Mouse (Mus musculus) c-Kit-negative CD71-positive TER-119-positive erythroid progenitor cells, embryonic 14.5 days (primary cell): ENCODE data around the gene Smpd1.
A peak's percentile ranks its signal among the peaks of the same experiment; 100 is the strongest.

Experiments used
- DNase-seq: peaks from one replicate; pipeline ENCODE4 v3.0.0-alpha.2; 2013; ENCODE audit warnings: low read depth, low spot score

Smpd1 gene

DNA sequence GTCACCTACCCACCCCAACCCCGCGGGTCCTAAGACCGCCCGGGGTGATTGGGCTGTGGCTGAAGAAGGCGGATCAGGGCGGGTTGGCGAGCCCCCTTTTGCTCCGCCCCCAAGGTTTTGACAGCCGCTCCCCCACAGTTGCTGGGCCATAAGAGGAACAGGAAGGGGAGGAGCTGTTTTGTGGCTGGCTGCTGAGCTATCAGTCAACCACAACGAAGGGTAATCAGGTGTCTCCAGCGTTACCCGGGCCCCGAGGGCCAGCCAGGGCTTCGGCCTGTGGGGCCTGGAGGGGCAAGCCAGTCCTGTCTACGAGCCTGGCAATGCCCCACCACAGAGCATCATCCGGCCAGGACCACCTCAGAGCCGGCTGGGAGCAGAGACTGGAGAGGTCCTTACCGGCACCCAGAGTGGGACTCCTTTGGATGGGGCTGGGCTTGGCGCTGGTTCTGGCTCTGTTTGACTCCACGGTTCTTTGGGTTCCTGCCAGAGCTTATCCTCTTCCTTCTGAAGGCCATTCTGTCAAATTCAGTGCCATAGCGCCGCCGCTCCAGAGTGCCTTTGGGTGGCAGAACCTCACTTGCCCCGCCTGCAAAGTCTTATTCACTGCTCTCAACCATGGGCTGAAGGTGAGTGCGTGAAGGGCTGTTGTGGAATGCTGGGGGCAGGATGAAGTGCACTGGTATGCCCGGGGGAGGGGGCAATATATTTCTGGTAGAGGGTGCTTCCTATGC is at the start of gene Smpd1:
TSS of gene Smpd1 (plus strand) at position 149 of the 731 bp plus-strand sequence.
- peak; percentile 71 for DNase-seq

DNA sequence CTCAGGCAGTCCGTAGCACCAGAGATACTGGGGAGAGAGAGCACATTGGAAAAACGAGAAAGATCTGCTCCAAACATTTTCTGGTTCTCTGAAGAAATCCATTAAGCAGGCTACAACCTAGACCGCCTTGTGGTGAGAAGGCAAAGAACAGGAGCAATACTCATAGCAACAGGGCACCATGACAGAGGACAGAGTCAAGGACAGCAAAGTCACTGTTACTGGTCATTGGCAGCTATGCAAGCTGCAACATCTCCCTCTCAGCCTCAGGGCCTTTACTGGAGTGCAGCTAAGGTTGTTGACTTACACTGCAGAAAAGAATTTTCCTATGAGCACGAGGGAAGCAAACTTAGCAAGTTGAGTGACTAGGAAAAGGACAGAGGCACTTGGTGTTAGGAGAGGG is 46.9 kb upstream of the Smpd1 start:
- no peak for DNase-seq

DNA sequence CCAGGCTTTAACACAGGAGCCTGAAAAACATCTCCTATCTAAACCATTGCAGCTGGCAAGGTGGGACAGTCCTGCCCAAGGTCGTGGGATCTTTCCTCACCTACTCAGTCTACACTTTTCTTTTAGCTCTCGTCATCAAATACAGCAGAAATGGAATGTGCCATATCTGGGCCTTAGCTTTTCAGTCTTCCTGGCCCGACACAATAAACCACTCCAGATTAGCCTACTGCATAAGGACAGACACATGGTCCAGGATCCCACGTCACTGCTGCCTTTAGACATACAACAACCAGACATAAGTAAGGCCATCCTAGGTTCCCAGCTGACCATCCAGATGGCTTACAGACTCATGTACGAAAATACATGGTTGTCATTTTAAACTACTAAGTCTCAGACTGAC is 44.0 kb upstream of the Smpd1 start:
- no peak for DNase-seq

DNA sequence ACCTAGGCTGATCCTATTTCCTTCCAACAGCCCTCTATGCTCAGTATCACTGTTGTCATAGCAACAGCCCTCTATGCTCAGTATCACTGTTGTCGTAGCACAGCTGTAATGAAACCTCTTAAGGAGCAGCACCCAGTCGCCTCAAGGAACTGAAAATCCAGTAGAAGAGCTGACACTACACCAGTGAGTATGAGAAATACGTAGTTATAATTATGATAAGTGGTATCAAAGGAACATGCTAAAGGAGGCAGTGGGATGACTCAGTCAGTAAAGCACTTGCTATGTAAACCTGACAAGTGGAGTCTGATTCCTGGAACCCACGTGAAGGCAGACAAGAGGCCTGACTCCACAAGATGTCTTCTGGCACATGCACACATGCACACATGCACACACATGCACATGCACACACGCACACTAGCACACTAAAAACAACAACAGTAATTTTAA is 40.3 kb upstream of the Smpd1 start:
- no peak for DNase-seq

DNA sequence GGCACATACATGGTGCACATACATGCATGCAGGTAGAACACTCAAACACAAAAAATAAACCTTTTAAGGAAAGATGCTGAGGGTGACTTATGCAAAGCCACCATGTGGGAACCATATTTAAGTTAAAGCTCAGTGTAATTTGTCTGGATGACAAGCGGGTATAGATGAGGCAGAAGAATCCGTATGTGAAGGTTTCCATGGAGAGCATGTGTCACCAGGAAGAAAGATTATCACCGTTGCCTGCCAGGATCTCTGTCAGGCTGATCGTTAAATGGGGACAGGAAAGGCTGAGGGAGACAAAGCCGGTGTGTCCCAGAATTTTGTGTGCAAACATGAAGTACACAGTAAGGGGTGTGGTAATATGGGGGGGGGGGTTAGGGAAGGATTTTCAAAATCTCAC is 39.6 kb upstream of the Smpd1 start:
- DNase-seq, result no peak

DNA sequence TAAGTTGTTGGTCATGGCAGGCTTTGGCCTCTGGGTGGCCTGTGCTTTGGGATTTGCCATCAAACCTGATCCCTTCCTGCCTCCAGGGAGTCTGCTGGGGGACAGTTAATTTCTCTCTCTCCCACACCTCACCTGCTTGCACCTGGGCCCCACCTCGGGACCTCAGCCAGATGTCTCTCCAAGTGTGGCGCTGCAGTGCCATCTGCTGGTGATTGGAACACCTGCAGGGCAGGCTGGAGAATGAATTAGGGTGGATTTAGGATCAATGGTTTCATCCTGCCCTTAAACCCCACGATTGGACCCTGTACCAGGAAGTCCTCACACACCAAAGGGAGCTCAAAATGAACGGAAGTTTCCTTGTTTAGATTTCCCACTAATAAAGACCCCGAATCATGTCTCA is 39.0 kb upstream of the Smpd1 start:
- DNase-seq, result no peak

DNA sequence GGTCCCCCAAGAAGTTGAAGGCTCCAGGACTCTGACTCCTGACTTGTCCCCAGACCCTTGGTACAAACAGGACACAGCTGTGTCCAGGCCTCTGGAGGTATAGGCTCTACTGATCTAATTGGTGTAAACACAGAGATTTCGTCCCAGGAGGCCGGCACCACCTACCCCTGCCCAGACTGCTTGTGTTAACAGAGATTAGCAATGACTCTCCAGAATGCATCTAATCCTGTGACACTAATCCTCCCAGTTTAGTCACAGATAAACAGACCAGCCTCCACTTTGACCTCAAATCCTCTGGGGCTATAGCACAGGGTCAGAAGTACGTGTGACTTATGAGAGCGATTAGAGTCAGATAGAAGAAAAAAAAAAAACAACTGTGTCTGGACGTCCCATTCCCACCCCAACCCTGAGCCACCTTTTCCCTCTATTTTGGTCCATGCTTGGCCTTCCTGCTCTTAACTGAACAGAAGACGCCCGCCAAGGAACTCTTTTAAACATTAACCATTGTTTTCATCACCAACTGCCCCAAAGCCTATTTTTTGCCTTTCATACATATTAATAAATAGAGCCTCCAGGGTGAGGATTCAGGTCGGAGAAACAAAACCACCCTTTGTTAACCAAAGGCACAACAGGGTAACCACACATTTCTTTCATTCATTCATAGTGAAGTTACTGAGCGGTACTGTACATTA is 37.3 kb upstream of the Smpd1 start:
- DNase-seq, result no peak

DNA sequence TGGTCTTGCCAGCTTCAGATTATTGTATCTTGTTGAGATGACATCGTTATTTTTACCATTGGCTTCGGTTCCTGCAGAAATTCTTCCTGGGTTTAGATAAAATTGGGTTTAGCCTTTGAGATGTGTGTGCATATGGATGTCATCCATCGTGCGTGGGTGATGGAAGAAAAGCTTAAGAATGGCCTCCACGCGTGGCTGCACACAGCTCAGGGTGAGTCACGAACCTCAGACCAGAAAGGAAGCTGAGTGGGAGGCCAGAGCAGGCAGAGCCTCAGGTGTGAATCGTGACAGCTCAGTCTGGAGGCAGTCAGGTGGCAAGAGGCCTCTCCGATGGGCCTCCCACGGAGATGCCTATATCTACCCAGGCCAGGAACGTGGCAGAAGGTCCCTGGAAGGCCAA is 34.8 kb upstream of the Smpd1 start:
- no peak for DNase-seq

DNA sequence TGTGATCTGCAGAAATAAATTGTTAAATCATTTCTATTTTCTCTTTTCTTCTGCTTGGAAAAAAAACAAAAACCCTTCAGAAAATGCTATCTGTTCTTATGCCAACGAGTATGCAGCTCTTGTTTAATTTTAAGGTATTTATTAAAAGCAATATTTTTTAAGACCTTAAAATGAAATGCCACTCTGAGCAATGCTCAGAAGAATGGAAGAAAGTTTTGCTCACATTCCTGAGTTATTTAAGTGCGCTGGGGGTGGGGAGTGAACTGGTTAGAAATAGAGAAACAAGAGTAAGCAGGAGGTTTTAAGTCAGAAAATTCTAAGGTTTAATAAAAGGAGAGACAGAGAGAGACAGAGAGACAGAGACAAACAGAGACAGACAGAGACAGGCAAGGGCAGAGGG is 34.4 kb upstream of the Smpd1 start:
- no peak for DNase-seq

DNA sequence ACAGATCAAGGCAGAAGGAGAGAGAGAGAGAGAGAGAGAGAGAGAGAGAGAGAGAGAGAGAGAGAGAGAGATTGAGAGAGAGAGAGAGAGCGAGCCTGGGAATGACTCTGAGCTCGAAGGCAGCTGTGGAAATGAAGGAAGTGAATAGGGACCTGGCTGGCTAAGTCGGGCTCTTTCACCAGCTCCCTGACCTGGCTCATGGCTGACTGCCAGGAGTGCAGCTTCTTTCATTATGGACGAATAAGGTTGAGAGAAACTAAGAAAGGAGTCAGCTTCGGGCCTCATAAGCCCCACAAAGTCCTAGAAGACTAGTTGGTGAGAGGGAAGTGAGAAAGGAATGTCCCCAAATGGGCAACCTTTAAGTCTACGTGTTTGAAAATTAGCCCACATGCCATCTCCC is 34.0 kb upstream of the Smpd1 start:
- DNase-seq, result no peak

DNA sequence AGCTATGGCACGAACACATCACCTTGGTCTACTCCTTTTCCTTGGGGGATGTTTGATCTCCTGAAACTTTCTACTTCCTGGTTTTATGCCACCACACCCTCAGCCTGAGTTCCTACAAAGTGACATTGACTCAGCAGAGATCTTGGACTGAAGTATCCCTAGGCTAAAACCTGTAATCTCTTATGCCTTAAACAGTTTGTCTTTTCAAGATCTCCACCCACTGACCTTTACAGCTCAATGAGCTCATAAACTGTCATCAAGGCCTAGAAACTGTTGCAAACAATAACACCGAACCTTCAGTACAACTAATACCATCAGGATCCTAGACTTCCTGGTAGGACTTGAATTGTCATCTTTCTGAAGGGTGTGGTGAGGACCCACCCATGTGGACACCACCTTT is 29.9 kb upstream of the Smpd1 start:
- DNase-seq, result no peak

DNA sequence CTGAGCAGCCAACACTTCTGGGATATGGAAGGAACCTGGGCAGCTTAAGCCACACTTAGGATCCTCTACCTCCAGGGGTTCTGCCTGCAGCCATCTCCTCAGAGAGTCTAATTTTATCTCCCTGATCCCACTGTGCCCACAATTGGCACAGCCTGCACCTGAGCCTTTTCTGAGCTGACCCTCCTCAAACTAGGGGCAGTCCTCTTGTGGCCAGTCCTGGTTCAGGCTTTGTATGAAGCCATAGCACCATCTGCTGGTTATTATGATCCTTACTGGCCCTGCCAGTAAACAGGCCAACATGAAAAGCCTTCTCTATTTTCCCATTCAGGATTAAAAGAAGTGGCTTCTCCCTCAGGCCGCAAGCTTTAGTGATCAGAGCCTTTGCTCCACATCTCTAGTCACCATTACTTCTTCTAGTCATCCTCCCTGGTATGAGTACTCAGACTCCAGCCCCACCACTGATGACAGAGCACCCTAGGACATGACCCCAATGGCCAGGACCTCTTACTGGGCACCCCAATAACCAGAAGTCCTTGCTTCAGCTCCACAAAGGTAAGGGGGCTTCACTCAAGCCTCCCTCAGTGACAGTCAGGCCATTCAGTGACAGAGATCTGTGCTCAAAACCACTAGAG is 26.7 kb upstream of the Smpd1 start:
- DNase-seq, result no peak

DNA sequence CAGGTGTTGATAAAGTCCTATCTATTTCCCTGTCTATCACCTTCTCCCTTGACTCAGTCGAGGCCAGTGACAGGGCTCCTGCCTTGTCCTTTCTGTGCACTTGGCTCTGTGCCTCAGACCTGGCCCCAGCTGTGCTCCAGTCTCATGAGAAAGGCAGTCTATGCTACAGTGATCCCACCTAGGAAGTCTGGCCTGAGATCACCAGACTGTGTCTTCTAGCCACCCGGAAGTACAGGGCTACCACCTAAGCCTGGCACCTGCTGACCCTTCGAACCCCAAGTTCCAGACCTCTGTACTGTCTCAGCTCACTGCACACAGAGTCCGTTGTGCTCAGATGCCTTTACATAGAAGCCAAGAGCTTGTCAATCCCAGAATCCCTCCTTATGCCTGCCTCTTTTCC is 26.1 kb upstream of the Smpd1 start:
- no peak for DNase-seq

DNA sequence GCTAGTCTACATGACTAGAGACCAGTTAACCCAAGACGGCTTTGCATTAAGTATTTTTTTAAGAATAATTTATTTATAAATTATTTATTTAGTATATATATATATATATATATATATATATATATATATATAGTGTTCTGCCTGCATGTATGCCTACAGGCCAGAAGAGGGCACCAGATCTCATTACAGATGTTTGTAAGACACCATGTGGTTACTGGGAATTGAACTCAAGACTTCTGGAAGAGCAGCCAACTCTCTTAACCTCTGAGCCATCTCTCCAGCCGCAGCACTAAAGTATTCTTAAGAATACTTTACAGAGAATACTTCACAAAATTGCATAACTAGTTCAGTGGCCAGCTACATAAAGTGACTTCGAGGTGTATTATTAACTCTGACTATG is 20.0 kb upstream of the Smpd1 start:
- DNase-seq, result no peak

DNA sequence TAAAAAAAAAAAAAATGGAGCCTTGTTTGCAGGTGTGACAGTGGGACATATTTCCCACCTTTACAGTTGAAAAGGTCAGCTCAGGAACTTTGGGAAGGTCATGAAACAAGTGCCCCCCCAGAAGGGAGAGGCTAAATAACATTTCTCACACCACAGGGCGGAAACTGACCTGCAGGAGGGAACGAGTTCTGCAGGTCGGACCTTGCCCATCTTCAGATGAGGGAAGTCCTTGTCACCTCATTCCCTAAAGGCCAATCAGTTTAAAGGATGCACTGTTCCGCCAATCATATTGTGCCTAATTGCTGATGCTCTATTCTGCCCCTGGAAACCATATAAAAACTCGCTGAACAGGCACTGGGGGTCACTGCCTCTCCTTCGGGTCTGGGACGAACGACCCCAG is 8.2 kb upstream of the Smpd1 start:
- DNase-seq, result no peak

DNA sequence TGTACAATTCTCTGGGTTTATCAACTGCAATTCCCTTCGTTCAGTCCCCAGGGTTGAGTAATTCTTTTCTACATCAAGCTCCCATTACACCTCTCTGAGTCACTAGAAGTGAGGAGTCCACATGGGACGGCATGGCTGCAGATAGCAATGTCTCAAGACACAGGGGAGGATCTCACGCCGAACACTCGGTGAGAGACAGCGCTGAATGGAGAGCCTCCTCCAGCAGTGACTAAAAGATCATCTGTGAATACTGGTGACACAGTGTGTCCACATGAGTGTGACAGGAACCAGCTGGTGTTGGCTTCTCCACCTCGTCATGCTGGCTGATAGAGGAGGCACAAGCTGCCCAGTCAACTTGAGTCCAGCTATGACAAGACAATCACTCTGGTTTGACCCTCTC is 6.2 kb upstream of the Smpd1 start:
- DNase-seq, result no peak

DNA sequence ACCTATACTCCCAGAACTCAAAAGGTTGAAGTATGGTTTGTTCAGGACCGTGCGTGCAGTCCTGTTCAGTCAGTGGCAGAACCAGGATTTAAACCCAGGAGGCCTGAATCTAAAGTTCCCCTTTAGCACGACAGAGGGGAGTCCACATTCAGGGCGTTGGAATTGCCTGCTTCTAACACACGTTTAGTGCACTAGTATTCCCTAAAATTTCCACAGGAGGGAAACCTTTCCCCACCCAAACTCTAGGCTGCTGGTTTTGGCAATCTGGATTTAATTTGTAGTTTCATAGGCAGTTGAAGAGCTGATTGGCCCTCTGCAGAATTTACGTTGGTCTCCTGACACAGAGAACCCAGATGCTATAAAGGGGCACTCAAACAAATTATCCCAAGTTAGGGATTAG is 5.1 kb upstream of the Smpd1 start:
- no peak for DNase-seq

DNA sequence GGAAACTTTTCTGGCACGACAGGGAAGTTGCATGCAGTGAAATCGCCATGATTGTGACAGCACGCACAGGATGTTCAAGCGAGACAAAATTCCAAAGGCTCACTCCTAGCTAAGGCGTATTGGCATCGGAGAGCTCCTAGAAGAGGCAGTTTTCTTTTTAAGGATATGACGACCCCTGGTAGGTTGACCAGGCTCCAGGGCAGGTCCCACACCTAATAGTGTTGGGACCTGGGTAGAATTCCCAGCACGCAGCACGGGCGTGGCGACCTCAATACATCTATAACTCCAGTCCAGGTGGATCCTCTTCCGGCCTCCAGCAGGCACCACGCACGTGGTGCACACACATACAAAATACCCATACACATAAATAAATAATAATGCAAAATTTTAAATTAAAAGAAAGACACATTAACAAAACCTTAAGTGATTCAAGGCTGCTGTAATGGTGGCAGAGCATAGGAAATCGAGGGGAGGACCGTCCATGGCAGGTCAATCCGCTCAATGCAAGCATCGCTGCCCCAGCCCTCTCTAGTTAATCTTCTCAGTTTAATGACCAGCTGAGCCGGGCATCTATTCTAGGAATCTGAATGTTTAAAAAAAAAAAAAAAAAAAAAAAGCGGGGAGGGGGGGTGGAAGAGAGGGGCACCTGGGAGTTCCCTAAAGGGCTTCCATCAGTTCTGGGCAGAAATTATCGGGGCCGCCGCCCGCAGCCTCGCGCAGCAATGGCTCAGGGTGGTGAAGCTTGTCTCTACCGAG is 526 bp upstream of the Smpd1 start:
- no peak for DNase-seq

DNA sequence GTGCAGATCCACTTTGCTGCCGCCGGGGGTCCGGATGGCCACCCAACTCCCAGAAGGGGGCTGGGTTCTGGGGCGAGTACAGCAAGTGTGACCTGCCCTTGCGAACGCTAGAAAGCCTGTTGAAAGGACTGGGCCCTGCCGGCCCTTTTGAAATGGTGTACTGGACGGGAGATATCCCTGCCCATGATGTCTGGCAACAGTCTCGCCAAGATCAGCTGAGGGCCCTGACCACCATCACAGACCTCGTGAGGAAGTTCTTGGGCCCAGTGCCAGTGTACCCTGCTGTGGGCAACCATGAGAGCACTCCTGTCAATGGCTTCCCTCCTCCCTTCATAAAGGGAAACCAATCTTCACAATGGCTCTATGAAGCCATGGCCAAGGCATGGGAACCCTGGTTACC is 1.4 kb downstream of the Smpd1 start:
- DNase-seq, result no peak

DNA sequence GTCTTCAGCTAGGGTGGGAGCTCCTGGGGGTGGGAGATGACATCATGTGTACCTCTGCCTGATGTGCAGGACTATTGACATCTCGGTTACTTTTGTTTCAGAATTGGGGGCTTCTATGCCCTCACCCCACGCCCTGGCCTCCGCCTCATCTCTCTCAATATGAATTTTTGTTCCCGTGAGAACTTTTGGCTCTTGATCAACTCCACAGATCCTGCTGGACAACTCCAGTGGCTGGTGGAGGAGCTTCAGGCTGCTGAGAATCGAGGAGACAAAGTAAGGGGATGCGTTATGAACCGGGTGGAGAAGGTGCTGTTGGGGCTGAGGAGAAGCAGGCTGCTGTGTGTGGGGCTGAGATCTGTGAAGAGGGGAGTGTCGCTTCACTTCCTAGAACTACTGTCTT is 2.2 kb downstream of the Smpd1 start:
- DNase-seq, result no peak

DNA sequence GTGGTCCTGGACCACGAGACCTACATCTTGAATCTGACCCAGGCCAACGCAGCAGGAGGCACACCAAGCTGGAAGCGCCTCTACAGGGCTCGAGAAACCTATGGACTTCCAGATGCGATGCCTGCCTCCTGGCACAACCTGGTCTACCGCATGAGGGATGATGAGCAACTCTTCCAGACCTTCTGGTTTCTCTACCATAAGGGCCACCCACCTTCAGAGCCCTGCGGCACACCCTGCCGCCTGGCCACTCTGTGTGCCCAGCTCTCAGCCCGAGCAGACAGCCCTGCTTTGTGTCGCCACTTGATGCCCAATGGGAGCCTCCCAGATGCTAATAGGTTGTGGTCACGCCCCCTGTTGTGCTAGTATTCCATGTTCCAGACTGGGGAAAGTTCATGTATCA is 3.5 kb downstream of the Smpd1 start:
- no peak for DNase-seq

DNA sequence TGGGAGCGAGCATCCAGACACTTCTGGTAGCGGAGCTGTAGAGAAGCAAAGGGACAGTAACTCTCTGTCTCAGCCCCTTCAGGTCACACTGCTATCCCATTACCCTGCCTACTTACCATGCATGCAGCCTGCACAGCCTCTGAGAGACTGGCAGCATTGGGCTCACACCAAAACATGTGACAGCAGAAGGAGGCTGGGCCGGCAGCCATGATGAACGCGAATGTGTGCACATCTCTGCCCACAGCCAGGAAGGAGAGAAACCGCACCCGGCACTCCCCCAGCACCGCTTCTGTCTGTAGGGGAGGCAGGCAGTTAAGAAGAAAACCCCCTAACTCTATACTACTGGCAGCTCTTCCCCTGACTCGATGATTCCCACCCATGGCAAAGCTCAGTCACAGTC is 4.9 kb downstream of the Smpd1 start:
- no peak for DNase-seq
